Mouse (Mus musculus) embryonic facial prominence, embryonic 14.5 days (tissue): Measurements from ENCODE around the gene Vmp1. TPM values are rescaled to one million over a fixed set of nuclear protein-coding genes. Genes with fewer than 3 reads are reported as not detected.
A peak's percentile ranks its signal among the peaks of the same experiment; 100 is the strongest.

ENCODE experiments used
- ATAC-seq: fragments of 200-750 bp; cut with Nextera tagmentation; 2 replicates; pipeline ENCODE4 v1.8.0; 2017; ENCODE audit warnings: low read depth, moderate number of reproducible peaks, moderate TSS enrichment
- DNase-seq: peaks from one replicate; pipeline ENCODE4 v3.0.0-alpha.2; 2015; ENCODE audit warnings: low spot score
- H3K27ac ChIP-seq: fragments of 300-500 bp; sonication (generic); replicated peaks from 2 replicates; pipeline ENCODE4 v1.5.1; 2014; ENCODE audit warnings: low read depth, mild to moderate bottlenecking, low read length, moderate library complexity
- H3K27me3 ChIP-seq: fragments of 300-500 bp; sonication (generic); replicated peaks from 2 replicates; pipeline ENCODE4 v1.6.1; 2014; ENCODE audit warnings: low read length; ENCODE audit not compliant: control insufficient read depth, insufficient read depth
- H3K36me3 ChIP-seq: fragments of 300-500 bp; sonication (generic); 2 replicates; pipeline ENCODE4 v1.6.1; 2014; ENCODE audit warnings: low read length, mixed read lengths; ENCODE audit not compliant: control insufficient read depth, insufficient read depth
- H3K4me1 ChIP-seq: fragments of 300-500 bp; sonication (generic); 2 replicates; pipeline ENCODE4 v1.6.1; 2014; ENCODE audit warnings: antibody characterized with exemption, low read length; ENCODE audit not compliant: control insufficient read depth, insufficient read depth
- H3K4me2 ChIP-seq: fragments of 300-500 bp; sonication (generic); 2 replicates; pipeline ENCODE4 v1.6.1; 2014; ENCODE audit warnings: low read depth, mild to moderate bottlenecking, low read length, moderate library complexity, mixed read lengths
- H3K4me3 ChIP-seq: fragments of 300-500 bp; sonication (generic); 2 replicates; pipeline ENCODE4 v1.5.1; 2014; ENCODE audit warnings: low read depth, mild to moderate bottlenecking, low read length
- H3K9ac ChIP-seq: fragments of 300-500 bp; sonication (generic); 2 replicates; pipeline ENCODE4 v1.6.1; 2014; ENCODE audit warnings: low read depth, mild to moderate bottlenecking, low read length, moderate library complexity, mixed read lengths
- H3K9me3 ChIP-seq: fragments of 300-500 bp; sonication (generic); 2 replicates; pipeline ENCODE4 v1.6.1; 2016; ENCODE audit warnings: low read length; ENCODE audit not compliant: control insufficient read depth
- WGBS: fragments of 180-500 bp; shearing (Covaris S2); extraction: QIAGEN DNeasy Blood & Tissue Kit; methylation state at CpG from one replicate; pipeline ENCODE4 v1.1.7; 2014; 5-methylcytosine and 5-hydroxymethylcytosine counted together
- polyA plus RNA-seq: library from polyadenylated mRNA; unstranded; fragments of >200 nt; fragmentation: Nextera tagmentation; extraction: Ambion mirVana; gene quantifications from 2 replicates; pipeline ENCODE4 v1.2.1, GENCODE M21; 2014

Gene Vmp1
- polyA plus RNA-seq, 1 experiment from 2014 or later, result 86.6 TPM

- ATAC-seq, result no peak
- Histone ChIP-seq H3K36me3 (peaks cover 9% of the 10 kb centered on the region), H3K4me3 (peak overlapping the region; percentile 84), H3K9ac (peak overlapping the region; percentile 90), H3K27ac (no peak overlapping the region), H3K27me3 (no peaks in the 10 kb centered on the region), H3K4me2 (peak overlapping the region; percentile 71), H3K4me1 (peaks cover 23% of the 10 kb centered on the region), H3K9me3 (no peaks in the 10 kb centered on the region)
- 32% methylated on average over 7 of the region's 7 CpGs for WGBS
- DNase-seq, result no peak
Measured at GRCm38 (mm10) chr11:86682861-86683260, 775 bp downstream of the Vmp1 start.

- Histone ChIP-seq H3K4me2 (no peak overlapping the region), H3K4me1 (peaks cover 23% of the 10 kb centered on the region), H3K9ac (no peak overlapping the region), H3K27ac (no peak overlapping the region), H3K27me3 (no peaks in the 10 kb centered on the region), H3K4me3 (no peak overlapping the region), H3K36me3 (no peaks in the 10 kb centered on the region), H3K9me3 (no peaks in the 10 kb centered on the region)
- 83% methylated on average over 3 of the region's 3 CpGs for WGBS
- no peak for ATAC-seq
- DNase-seq, result no peak
Measured at GRCm38 (mm10) chr11:86681423-86681822, 2.2 kb downstream of the Vmp1 start.

DNA sequence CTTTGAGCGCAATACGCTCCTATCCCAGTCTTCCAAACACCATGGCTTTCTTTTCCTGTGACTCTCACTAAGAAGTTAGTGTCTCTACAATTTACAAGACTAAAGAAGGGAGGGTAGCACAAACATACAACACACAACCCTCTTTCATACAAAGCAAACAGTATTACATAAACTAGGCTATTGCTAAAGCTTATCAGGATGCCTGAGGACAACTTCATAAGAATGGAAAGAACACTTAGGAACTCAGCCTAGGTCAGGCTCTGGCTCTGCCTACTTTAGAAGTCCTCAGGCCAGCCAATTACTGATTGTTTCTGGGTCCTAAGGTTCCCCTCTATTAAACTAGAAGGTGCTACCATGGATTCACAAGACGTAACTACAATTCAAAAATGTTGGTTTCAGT, 2.9 kb downstream of the Vmp1 start:
- 96% methylated on average over 3 of the region's 3 CpGs for WGBS
- Histone ChIP-seq H3K4me3 (no peak overlapping the region), H3K4me1 (peaks cover 22% of the 10 kb centered on the region), H3K27ac (no peak overlapping the region), H3K9ac (no peak overlapping the region), H3K4me2 (no peak overlapping the region), H3K27me3 (no peaks in the 10 kb centered on the region), H3K9me3 (no peaks in the 10 kb centered on the region), H3K36me3 (no peaks in the 10 kb centered on the region)
- DNase-seq (no peak), ATAC-seq (no peak)

- Histone ChIP-seq H3K4me2 (no peak overlapping the region), H3K9me3 (no peaks in the 10 kb centered on the region), H3K36me3 (no peaks in the 10 kb centered on the region), H3K27ac (no peak overlapping the region), H3K4me1 (peaks cover 11% of the 10 kb centered on the region), H3K4me3 (no peak overlapping the region), H3K27me3 (no peaks in the 10 kb centered on the region), H3K9ac (no peak overlapping the region)
- ATAC-seq, result no peak
- WGBS, result 81% methylated on average over 5 of the region's 5 CpGs
- DNase-seq, result no peak
Measured at GRCm38 (mm10) chr11:86678957-86679356, 4.7 kb downstream of the Vmp1 start.

GRCm38 (mm10) chr11:86675520-86675919, 8.1 kb downstream of the Vmp1 start:
- no peaks in the 10 kb centered on the region for H3K9me3 ChIP-seq
- H3K4me2 ChIP-seq, result no peak overlapping the region
- no peaks in the 10 kb centered on the region for H3K4me1 ChIP-seq
- H3K27me3 ChIP-seq, result no peaks in the 10 kb centered on the region
- no peak overlapping the region for H3K27ac ChIP-seq
- ATAC-seq, result no peak
- H3K36me3 ChIP-seq, result no peaks in the 10 kb centered on the region
- H3K4me3 ChIP-seq, result no peak overlapping the region
- no peak for DNase-seq
- 79% methylated on average over 4 of the region's 4 CpGs for WGBS
- H3K9ac ChIP-seq, result no peak overlapping the region

- no peaks in the 10 kb centered on the region for H3K4me1 ChIP-seq
- no peaks in the 10 kb centered on the region for H3K27me3 ChIP-seq
- H3K9ac ChIP-seq, result no peak overlapping the region
- H3K27ac ChIP-seq, result no peak overlapping the region
- no peaks in the 10 kb centered on the region for H3K36me3 ChIP-seq
- ATAC-seq (no peak), DNase-seq (no peak)
- no peak overlapping the region for H3K4me2 ChIP-seq
- 73% methylated on average over 3 of the region's 3 CpGs for WGBS
- no peaks in the 10 kb centered on the region for H3K9me3 ChIP-seq
- H3K4me3 ChIP-seq, result no peak overlapping the region
Measured at GRCm38 (mm10) chr11:86672772-86673171, 10.9 kb downstream of the Vmp1 start.

DNA sequence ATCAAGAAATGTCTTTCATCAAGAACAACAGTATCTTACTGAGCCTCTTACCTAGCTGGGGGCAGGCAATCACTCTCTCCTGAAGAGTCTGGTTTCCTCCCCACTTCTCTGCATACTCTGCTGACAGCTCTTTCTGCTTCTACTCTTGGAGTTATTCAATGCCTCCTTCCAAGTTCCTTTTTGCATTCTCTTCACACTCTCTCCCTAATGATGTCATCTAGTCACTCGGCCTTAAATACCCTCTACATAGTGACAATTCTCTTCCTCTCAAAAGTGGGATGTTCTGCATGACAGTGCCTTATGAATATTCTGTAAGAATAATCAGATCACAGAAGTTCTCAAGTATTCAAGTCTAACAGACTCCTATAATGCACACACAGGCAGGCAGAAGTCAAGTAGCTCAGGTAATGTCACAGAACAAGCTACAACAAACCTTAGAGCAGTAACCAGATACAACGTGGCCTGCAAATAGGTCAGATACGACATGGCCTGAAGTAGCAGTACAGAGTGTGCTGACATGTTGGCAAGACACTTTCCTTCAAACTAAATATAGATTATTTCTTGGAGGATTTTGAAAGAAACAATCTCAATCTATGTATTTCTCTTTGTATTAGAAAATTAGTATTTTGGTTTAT, 12.5 kb downstream of the Vmp1 start:
- no peak for DNase-seq
- H3K36me3 ChIP-seq, result no peaks in the 10 kb centered on the region
- H3K4me1 ChIP-seq, result no peaks in the 10 kb centered on the region
- no peak overlapping the region for H3K4me3 ChIP-seq
- H3K27me3 ChIP-seq, result no peaks in the 10 kb centered on the region
- no peak for ATAC-seq
- no peak overlapping the region for H3K27ac ChIP-seq
- no peaks in the 10 kb centered on the region for H3K9me3 ChIP-seq
- WGBS, result 71% methylated on average over 3 of the region's 3 CpGs
- H3K4me2 ChIP-seq, result no peak overlapping the region
- no peak overlapping the region for H3K9ac ChIP-seq

DNA sequence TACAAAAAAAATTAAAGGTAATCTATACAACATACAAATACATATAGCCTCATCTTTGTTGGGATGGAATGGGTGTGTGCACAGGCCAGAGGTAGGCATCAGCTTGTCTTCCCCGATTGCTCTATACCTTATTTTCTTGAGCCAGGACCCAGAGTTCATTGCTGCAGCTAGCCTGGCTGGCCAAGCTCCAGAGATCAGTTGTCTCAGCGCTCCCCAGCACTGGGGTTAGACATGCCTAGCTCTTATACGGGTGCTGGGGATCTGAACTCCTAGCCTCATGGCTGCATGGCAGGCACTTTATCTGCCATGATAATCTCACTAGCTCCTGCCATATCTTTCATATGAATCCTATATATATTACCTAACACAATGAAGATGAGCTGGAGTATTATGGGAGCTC, 15.5 kb downstream of the Vmp1 start:
- Histone ChIP-seq H3K9me3 (no peaks in the 10 kb centered on the region), H3K9ac (no peak overlapping the region), H3K27ac (no peak overlapping the region), H3K36me3 (peaks cover 21% of the 10 kb centered on the region), H3K27me3 (no peaks in the 10 kb centered on the region), H3K4me2 (no peak overlapping the region), H3K4me3 (no peak overlapping the region), H3K4me1 (no peaks in the 10 kb centered on the region)
- no peak for ATAC-seq
- no peak for DNase-seq
- WGBS, result 87% methylated on average over 3 of the region's 3 CpGs

GRCm38 (mm10) chr11:86667553-86667952, 16.1 kb downstream of the Vmp1 start:
- H3K9me3 ChIP-seq, result no peaks in the 10 kb centered on the region
- no peak overlapping the region for H3K9ac ChIP-seq
- DNase-seq (no peak), ATAC-seq (no peak)
- H3K27me3 ChIP-seq, result no peaks in the 10 kb centered on the region
- no peak overlapping the region for H3K27ac ChIP-seq
- peaks cover 26% of the 10 kb centered on the region for H3K36me3 ChIP-seq
- H3K4me3 ChIP-seq, result no peak overlapping the region
- no peaks in the 10 kb centered on the region for H3K4me1 ChIP-seq
- no peak overlapping the region for H3K4me2 ChIP-seq
- WGBS, result 91% methylated on average over 2 of the region's 2 CpGs
